Mouse (Mus musculus): Measurements from ENCODE around the gene Esrra. TPM values are rescaled to one million over a fixed set of nuclear protein-coding genes. Genes with fewer than 3 reads are reported as not detected.

The Esrra gene
- polyA plus RNA-seq, 1 experiment = 77.4 TPM

- 93% methylated on average over 4 of the region's 4 CpGs for WGBS
- H3K4me3 ChIP-seq (ENCODE audit: control insufficient read depth, insufficient read depth, low read length) = no peak overlapping the region
Measured at GRCm38 (mm10) chr19:6877965-6878364, 43.6 kb downstream of the Esrra start.

GRCm38 (mm10) chr19:6876799-6877198 lies 44.8 kb downstream of the Esrra start:
- TF ChIP-seq POLR2A (IDR thresholded peaks at IDR 0.05; ENCODE audit: control insufficient read depth, extremely low read depth, insufficient read depth, low read length, poor library complexity) (no peak), CTCF (IDR thresholded peaks at IDR 0.05; ENCODE audit: borderline replicate concordance, control insufficient read depth, extremely low read depth, insufficient read depth, low read length, poor library complexity) (no peak)
- DNase-seq = no peak
- no peak overlapping the region for H3K27ac ChIP-seq (ENCODE audit: control insufficient read depth, insufficient read depth, low read length)
- H3K4me3 ChIP-seq (ENCODE audit: control insufficient read depth, insufficient read depth, low read length) = no peak overlapping the region
- no peaks in the 10 kb centered on the region for H3K27me3 ChIP-seq (ENCODE audit: control insufficient read depth, insufficient read depth, low read length)
- H3K36me3 ChIP-seq (ENCODE audit: control insufficient read depth, insufficient read depth, low read length) = no peaks in the 10 kb centered on the region
- H3K4me1 ChIP-seq (replicated peaks; ENCODE audit: control insufficient read depth, insufficient read depth, low read length) = peaks cover 9% of the 10 kb centered on the region

More at GRCm38 (mm10) chr19:6877965-6878364, 43.6 kb downstream of the Esrra start:
- no peaks in the 10 kb centered on the region for H3K27me3 ChIP-seq (ENCODE audit: control insufficient read depth, insufficient read depth, low read length)
- DNase-seq = no peak
- no peak overlapping the region for H3K27ac ChIP-seq (ENCODE audit: control insufficient read depth, insufficient read depth, low read length)
- TF ChIP-seq POLR2A (IDR thresholded peaks at IDR 0.05; ENCODE audit: control insufficient read depth, extremely low read depth, insufficient read depth, low read length, poor library complexity) (no peak), CTCF (IDR thresholded peaks at IDR 0.05; ENCODE audit: borderline replicate concordance, control insufficient read depth, extremely low read depth, insufficient read depth, low read length, poor library complexity) (no peak)
- H3K4me1 ChIP-seq (replicated peaks; ENCODE audit: control insufficient read depth, insufficient read depth, low read length) = no peaks in the 10 kb centered on the region
- H3K36me3 ChIP-seq (ENCODE audit: control insufficient read depth, insufficient read depth, low read length) = no peaks in the 10 kb centered on the region

DNA sequence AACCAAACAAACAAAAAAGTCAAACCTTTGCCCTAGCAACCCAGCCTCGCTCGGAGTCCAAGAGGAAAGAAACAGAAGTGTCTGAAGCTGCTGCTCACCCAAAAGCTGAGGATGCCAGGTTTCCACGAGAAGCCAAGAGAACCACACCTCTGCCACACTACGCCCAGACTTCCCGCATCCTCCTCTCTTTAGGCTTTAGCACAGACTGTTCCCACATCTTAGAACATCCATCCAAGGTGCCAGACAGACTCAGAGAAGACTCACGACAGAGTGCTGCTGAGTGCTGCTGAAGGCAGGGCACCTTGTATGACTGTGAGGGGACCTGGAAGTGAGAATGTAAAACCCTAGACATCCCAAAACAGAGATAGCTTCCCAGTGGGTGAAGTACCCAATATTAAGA lies 45.8 kb downstream of the Esrra start:
- H3K4me3 ChIP-seq (ENCODE audit: control insufficient read depth, insufficient read depth, low read length) = no peak overlapping the region

DNA sequence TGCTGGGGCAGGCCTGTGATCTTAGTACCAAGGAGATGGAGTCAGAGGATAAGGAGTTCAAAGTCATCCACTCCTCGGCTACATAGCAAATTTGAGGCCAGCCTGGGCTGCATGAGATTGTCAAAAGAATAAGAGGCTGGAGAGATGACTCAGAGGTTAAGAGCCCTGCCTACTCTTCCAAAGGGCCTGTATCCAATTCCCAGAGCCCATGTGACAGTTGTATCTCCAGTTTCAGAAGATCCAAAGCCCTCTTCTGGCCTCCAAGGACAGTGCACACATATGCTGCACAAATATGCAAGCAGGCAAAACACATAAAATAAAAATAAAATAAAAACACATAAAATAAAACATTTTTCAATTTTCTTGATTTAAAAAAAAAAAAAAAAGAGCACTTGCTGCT lies 47.4 kb downstream of the Esrra start:
- Histone ChIP-seq H3K27ac (ENCODE audit: control insufficient read depth, insufficient read depth, low read length) (no peak overlapping the region), H3K4me3 (ENCODE audit: control insufficient read depth, insufficient read depth, low read length) (no peak overlapping the region), H3K4me1 (replicated peaks; ENCODE audit: control insufficient read depth, insufficient read depth, low read length) (peaks cover 17% of the 10 kb centered on the region), H3K36me3 (ENCODE audit: control insufficient read depth, insufficient read depth, low read length) (no peaks in the 10 kb centered on the region), H3K27me3 (ENCODE audit: control insufficient read depth, insufficient read depth, low read length) (no peaks in the 10 kb centered on the region)
- TF ChIP-seq POLR2A (IDR thresholded peaks at IDR 0.05; ENCODE audit: control insufficient read depth, extremely low read depth, insufficient read depth, low read length, poor library complexity) = no peak
- TF ChIP-seq CTCF (IDR thresholded peaks at IDR 0.05; ENCODE audit: borderline replicate concordance, control insufficient read depth, extremely low read depth, insufficient read depth, low read length, poor library complexity) = no peak
- no peak for DNase-seq
- WGBS = 88% methylated on average over 1 of the region's 1 CpGs

More for the DNA sequence above, 45.8 kb downstream of the Esrra start:
- H3K27me3 ChIP-seq (ENCODE audit: control insufficient read depth, insufficient read depth, low read length) = no peaks in the 10 kb centered on the region
- DNase-seq = no peak
- TF ChIP-seq CTCF (IDR thresholded peaks at IDR 0.05; ENCODE audit: borderline replicate concordance, control insufficient read depth, extremely low read depth, insufficient read depth, low read length, poor library complexity) = no peak
- TF ChIP-seq POLR2A (IDR thresholded peaks at IDR 0.05; ENCODE audit: control insufficient read depth, extremely low read depth, insufficient read depth, low read length, poor library complexity) = no peak
- WGBS = 89% methylated on average over 6 of the region's 6 CpGs
- H3K27ac ChIP-seq (ENCODE audit: control insufficient read depth, insufficient read depth, low read length) = no peak overlapping the region
- peaks cover 17% of the 10 kb centered on the region for H3K4me1 ChIP-seq (replicated peaks; ENCODE audit: control insufficient read depth, insufficient read depth, low read length)
- no peaks in the 10 kb centered on the region for H3K36me3 ChIP-seq (ENCODE audit: control insufficient read depth, insufficient read depth, low read length)

GRCm38 (mm10) chr19:6872701-6873100 lies 48.9 kb downstream of the Esrra start:
- H3K36me3 ChIP-seq (ENCODE audit: control insufficient read depth, insufficient read depth, low read length) = no peaks in the 10 kb centered on the region
- H3K4me3 ChIP-seq (ENCODE audit: control insufficient read depth, insufficient read depth, low read length) = no peak overlapping the region
- TF ChIP-seq POLR2A (IDR thresholded peaks at IDR 0.05; ENCODE audit: control insufficient read depth, extremely low read depth, insufficient read depth, low read length, poor library complexity) (no peak), CTCF (IDR thresholded peaks at IDR 0.05; ENCODE audit: borderline replicate concordance, control insufficient read depth, extremely low read depth, insufficient read depth, low read length, poor library complexity) (no peak)
- H3K27me3 ChIP-seq (ENCODE audit: control insufficient read depth, insufficient read depth, low read length) = no peaks in the 10 kb centered on the region
- 65% methylated on average over 3 of the region's 3 CpGs for WGBS
- DNase-seq = no peak
- H3K27ac ChIP-seq (ENCODE audit: control insufficient read depth, insufficient read depth, low read length) = no peak overlapping the region
- H3K4me1 ChIP-seq (replicated peaks; ENCODE audit: control insufficient read depth, insufficient read depth, low read length) = peaks cover 19% of the 10 kb centered on the region

GRCm38 (mm10) chr19:6871574-6872271 lies 49.9 kb downstream of the Esrra start:
- H3K27me3 ChIP-seq (ENCODE audit: control insufficient read depth, insufficient read depth, low read length) = no peaks in the 10 kb centered on the region
- DNase-seq = peak; percentile 66
- H3K4me3 ChIP-seq (ENCODE audit: control insufficient read depth, insufficient read depth, low read length) = no peak overlapping the region
- no peaks in the 10 kb centered on the region for H3K36me3 ChIP-seq (ENCODE audit: control insufficient read depth, insufficient read depth, low read length)
- peaks cover 19% of the 10 kb centered on the region for H3K4me1 ChIP-seq (replicated peaks; ENCODE audit: control insufficient read depth, insufficient read depth, low read length)
- WGBS = 31% methylated on average over 5 of the region's 5 CpGs
- H3K27ac ChIP-seq (ENCODE audit: control insufficient read depth, insufficient read depth, low read length) = peak overlapping the region; percentile 61
- peak; percentile 41; the same call in 1 of the 2 replicates for TF ChIP-seq CTCF (IDR thresholded peaks at IDR 0.05; ENCODE audit: borderline replicate concordance, control insufficient read depth, extremely low read depth, insufficient read depth, low read length, poor library complexity)
- 0 out of 2 replicates have a peak, but pooled peaks have one; percentile 13 for TF ChIP-seq POLR2A (IDR thresholded peaks at IDR 0.05; ENCODE audit: control insufficient read depth, extremely low read depth, insufficient read depth, low read length, poor library complexity)
